Mouse (Mus musculus): ENCODE data around the gene Col12a1.

The Col12a1 gene

DNA sequence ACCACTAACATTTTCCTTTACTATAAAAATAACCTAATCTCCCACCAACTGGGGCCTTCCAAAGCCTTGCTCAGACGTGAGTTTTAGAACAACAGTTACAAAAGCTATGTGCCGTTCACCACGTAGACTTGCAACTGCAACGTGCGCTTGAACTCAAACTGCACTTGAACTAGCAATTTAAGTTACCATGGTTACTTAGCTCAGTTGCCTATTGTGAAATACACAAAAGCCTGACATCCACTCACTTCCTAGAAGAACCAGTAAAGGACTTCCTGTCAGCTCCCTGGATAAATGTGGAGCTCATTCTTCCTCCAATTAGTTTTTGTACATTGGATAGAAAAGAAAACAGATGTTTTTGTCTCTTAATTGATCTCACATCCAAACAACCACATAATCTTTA is 112.9 kb downstream of the Col12a1 start:
- DNase-seq (ENCODE audit: low spot score): no peak

DNA sequence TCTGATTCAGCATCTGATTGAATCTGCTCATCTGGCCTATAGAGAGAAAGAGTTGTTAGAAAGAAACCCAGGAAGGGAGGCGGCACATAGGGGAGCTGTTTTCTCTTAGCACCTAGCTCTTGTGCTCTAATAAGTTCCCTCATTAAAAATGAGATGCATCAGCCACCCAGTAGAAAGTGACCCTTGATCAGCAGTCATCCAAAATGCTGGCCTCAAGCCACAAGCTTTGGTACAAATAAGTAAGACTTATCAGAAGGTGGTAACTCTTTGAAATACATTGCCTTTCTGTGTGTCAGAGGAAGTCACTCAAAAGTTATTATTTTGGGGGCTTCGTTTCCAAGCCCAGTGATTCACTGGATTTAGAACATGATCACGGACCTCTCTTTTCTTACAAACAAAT is 114.1 kb downstream of the Col12a1 start:
- no peak for DNase-seq (ENCODE audit: low spot score)

DNA sequence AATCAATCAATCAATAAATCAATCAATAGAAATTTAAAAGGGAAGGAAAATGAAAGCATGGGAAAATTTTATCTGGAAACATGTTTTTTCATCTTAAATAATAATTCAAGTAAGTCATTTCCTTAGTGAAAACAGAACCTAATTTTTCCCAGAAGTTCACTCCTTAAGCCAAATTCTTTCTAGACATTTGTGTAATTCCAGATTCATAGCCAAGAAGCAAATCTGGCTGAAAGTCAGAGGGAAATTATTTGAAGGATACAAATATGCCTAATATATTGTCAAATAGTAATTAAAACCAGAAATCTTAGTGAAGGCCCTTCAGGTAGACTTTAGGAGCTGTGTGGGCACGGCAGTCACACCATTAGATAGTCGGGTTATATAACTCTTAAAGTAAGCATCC is 115.2 kb downstream of the Col12a1 start:
- no peak for DNase-seq (ENCODE audit: low spot score)

DNA sequence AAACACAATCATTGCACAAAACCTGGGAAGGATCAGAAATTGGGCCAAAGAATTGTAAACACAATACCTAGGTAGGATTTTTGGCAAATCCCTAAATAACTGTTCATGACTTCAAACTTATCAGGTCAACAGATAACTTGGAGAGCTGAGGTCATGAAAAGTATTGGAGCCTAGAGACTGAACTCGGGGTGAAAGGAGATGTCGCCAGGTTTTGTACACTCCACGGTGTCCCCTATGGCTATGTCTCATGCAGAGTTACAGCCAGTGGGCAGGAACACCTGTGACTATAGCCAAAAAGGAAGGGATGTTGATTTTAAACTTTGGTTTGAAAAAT is 118.4 kb downstream of the Col12a1 start:
- DNase-seq (ENCODE audit: low spot score): no peak

DNA sequence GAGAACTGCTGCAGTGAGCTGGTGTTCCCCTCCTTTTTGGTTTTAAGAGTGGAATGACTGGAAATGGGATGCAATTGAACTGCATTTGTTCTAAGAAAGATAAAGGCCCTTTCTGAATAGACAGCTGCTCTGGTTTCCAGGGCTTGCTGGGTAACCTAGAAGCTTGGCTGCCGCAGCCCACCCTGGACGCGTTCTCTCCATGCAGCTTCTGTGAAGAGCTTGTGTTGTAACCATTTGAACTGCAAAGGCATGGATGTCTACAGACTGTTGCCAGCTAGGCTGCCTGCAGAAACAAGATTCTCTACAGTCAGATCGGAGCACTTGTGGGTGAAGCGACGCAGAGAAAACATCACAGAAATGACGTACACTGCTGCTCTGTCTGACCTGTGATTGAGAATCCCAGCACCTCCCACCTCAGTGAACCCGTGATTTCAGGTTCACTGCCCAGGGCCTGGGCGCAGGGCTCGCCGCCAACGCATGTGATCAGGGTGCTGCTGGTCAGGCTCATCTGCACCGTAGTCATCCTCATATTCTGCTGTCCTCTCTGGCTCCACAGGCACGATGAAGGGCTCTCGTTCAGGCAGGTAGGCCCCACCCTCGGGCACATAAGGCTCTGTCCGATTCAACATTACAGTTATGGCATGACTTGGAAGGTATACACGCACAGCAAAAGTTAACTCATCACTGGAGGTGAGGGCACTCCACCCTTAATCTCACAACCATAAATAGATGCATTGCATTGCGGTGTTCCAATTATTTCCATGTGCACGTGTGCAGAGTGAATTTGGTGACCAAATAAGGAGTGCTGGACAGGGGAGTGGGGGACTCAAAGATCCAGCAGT is 119.0 kb downstream of the Col12a1 start:
- no peak for DNase-seq (ENCODE audit: low spot score)

DNA sequence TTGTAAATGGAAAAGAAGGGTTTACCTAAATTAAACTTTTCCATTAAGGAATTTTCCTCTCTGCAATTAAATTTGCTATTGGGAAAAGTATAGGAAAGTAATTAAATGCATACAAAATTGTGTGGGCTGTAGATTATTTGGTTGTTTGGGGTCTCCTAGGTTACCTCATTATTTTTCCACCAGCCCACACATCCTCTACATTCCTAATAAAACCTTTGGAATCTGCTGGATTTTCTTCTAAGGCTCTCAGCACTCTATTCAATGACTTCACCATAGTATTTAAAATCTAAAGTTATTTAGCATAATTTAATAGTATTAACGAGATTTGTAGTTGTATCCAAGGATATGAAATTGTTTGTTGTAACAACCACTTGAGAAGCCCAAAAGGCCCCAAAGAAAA is 120.1 kb downstream of the Col12a1 start:
- DNase-seq (ENCODE audit: low spot score): no peak

DNA sequence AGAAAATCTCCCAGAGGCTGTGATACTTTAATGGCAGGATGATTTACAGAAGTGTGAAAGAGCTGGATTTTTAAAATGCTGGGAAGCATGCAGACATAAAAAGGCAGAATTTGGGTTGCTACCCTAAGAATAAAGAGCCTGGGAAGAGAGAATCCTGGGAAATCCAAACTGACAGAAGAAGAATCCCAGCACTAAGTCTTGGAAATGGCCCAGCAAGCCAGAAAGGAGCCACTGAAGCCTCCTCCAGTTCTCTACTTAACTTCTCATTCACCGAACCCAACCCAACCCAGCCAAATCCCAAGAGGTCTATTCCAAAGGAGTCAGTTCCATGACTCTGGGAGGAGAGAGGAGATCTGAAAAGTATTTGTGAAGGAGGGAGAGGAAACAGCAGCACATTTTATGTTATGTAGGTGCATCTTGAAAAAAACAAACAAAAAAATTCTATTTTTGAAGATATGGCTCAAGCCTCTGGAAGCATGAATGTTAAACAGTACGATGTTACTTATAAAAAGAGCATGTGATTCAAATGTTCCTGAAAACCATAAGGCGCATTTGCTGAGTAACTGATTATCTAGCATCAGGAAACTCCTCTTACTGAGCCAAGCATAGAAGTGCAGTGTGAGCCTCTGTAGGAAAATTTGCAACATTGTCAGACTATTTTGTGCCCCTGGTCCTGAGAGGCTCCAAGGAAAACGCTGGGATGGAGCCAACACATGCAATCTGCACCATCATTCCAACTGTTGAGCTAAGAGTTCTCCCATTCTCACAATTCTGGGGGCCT is 132.0 kb downstream of the Col12a1 start:
- DNase-seq (ENCODE audit: low spot score): no peak

DNA sequence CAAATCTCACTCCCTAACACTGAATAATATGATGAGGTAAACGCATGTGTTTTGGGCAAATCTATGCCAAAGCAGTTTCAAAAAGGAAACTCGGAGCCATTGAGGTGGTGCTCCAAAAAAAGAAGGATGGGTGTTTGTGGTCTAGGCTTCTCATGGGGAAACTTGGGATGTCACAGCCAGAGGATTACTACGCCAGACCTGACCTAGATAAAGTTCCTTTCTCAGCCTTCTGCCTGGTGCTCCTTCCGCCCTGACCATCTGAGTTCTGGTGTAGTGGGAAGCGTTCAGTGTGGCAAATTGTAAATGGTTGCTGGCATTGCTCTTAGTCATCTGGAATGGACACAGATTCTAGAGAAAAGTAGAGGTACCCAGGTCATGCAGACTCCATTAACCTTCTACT is 151.8 kb downstream of the Col12a1 start:
- DNase-seq (ENCODE audit: low spot score): no peak

DNA sequence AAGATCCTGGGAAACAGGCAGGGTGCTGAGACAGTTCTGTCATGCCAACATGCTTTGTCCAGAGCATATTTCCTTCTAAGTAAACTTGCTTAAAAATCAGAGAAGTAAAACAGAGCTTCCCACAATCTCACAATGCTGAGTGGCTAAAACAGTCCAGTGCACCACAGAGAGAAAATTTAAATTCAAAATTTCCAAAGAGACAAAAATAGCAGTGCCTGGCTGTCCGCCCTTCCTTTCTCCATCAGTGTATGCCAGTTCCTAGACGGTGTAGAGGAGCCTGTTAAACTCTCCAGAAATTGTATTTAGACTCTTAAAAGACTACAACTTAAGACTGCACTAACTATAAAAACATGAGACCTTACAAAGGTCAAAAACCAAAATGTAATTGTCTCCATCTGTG is 165.3 kb downstream of the Col12a1 start:
- DNase-seq (ENCODE audit: low spot score): no peak
